Mouse (Mus musculus) brain, embryonic 18.5 days (tissue): ENCODE results near the gene Il31ra.

ENCODE experiments used
- DNase-seq: peaks from one replicate; pipeline ENCODE4 v3.0.0-alpha.2; 2012; ENCODE audit warnings: low read depth, low spot score

Il31ra gene

DNA sequence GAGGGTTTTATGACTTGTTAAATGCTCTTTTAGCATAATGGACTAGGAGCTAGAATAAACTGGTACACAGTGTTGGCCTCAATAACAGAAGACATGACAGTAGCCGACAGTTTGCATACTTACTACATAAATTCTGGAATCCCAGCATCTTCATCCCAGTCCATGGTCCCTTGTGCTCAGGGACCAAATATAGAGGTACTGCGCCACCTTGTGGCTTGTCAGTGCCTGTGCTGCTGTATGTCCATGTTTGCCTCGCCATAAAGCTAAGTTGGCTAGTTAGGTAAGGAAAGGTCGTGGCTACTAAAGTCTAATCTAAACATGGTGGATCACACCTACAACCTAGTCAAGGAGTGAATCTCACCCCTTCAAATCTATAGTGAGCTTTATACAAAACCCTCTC lies 84.7 kb downstream of the Il31ra start:
- DNase-seq, result peak; percentile 40

DNA sequence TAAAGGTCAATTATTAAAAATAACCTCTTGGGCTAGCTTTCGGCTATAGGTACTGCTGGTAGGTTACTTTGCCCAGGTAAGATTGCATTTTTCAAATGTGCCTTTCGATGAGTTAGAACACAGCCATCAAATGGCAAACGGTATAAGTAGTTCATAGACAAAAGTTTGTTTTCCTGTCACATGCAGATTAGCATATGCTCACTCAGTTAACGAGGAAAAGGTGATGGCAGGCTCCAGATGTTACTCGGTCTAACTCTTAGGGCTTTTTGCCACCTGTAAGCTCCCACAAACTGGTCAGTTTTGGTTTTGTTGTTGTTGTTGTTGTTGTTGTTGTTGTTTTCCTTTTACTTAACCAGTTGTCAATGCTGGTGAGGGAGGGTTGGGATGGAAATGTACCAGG lies 85.7 kb downstream of the Il31ra start:
- DNase-seq, result no peak

DNA sequence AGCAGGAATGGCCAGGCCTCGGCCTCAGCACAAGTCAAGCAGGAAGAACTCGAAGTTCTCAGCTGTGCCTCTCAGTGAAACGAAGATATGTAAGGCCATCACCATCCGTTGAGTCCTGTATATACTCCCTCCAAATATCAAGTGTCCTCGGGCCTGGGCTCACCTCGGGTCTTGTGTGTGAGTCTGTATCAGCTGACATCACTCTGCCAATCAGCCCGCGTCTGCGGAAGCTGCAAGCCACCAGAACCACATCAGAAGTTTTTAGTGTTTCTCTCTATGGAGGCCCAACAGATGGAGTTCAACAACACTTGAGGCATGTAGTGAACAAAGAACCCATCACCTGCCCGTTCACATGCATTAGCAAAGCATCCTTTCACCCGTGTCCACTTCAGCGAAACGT lies 86.5 kb downstream of the Il31ra start:
- no peak for DNase-seq

DNA sequence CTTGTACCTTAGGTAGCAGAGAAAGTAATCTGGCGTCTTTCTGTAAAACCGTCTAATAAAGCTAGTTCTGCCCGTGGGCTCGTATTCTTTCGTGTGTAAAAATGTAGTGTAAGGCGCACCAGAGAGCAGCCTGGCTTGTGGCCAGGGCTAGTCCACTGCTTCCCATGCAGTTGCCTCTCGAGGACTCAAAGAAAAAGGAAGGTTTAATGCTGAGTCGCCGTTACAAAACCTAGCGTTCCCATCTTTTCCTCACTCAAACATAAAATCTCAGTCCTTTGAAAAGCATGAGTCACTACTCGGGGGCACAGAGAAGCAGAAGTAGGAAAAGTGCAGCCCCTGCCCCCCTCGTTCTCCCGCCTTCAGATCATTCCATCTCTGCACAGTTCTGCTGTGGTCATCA lies 87.4 kb downstream of the Il31ra start:
- no peak for DNase-seq

DNA sequence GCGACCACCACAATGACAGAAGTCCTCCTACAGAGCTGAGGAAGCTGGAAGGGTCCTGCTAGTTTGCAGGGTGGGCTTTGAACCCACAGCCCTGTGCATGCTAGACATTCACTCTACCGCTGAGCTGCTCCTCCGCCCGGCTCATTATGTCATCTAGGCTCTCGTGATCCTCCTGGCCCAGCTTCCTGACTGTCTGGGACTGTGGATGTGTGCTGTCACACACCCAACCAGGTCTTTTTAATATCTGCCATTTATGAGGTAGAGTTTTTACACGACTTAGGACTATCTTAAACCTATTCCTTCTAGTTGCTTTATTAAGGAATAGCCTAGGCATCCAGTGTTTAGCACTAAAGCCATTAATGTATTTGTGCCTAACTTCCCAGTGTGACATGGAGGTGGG lies 88.7 kb downstream of the Il31ra start:
- no peak for DNase-seq

DNA sequence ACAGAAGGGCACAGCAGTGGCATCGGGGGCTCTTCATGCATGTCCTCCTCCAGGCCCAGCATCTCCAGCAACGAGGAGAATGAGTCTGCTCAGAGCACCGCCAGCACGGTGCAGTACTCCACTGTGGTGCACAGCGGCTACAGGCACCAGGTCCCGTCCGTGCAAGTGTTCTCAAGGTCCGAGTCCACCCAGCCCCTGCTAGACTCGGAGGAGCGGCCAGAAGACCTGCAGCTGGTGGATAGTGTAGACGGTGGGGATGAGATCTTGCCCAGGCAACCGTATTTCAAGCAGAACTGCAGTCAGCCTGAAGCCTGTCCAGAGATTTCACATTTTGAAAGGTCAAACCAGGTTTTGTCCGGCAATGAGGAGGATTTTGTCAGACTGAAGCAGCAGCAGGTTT lies 90.3 kb downstream of the Il31ra start:
- no peak for DNase-seq

DNA sequence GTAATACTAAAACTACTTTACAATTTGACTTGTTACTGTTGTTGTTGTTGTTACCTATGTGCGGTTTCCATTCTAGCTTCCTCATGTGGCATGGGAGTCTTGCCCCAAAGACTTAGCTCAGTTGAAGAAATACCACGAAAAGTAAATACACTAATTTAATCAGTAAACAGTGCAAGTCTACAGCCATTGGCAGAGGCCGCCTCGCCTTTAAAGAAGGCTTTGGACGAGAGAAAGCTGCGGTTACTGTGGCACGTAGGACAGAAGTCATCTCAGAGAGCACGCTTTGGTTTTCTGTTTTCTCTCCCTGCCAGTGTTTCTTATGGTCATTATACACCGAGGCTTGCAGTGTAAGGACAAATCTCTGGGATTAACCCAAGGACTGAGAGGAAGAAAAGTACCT lies 93.7 kb downstream of the Il31ra start:
- DNase-seq, result no peak

DNA sequence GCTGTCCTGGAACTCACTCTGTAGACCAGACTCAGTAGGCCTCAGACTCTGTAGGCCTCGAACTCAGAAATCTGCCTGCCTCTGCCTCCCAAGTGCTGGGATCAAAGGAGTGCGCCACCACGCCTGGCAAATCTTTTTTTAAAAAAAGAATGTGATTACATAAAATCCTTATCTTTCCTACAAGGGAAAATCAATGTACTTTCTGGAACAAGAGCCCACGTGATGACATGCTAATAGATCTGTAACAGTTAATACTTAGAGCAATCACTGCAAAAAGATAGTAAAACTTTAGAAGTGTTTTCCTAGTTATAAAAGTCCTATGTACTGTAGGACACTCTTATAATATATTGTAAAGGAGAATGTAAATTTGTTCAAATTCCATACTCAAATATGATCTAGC lies 94.1 kb downstream of the Il31ra start:
- DNase-seq, result no peak

DNA sequence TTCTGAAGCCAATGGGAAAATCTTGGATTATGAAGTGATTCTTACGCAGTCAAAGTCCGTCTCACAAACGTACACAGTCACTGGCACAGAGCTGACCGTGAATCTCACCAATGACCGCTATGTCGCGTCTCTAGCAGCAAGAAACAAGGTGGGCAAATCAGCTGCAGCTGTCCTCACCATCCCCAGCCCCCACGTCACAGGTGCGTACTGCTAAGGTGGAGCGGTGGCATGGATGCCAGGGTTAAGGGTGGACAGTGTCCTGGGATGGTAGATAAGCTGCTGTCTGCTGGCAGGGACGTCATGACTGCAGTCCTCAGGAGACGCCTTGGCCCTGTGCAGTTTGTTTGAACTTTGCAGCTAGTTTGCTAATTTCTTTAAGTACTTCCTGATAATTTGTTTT lies 99.6 kb downstream of the Il31ra start:
- no peak for DNase-seq

DNA sequence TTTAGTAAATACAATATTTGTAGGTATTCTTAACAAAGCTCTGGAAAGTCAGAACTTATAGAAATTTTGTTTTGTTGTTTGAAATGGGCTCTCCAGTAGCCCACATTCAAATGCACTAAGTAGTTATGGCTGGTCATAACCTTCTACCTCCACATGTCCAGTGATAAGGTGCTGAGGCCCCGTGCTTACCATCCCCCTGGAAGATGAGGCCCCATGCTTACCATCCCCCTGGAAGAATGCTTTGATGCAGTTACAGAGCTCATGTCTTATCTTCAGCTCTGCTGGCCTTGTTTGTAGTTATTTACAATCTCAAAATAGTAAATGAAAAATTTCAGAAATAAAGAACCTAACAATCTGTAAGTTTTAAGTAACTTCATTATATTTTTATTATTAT lies 101.9 kb downstream of the Il31ra start:
- no peak for DNase-seq

DNA sequence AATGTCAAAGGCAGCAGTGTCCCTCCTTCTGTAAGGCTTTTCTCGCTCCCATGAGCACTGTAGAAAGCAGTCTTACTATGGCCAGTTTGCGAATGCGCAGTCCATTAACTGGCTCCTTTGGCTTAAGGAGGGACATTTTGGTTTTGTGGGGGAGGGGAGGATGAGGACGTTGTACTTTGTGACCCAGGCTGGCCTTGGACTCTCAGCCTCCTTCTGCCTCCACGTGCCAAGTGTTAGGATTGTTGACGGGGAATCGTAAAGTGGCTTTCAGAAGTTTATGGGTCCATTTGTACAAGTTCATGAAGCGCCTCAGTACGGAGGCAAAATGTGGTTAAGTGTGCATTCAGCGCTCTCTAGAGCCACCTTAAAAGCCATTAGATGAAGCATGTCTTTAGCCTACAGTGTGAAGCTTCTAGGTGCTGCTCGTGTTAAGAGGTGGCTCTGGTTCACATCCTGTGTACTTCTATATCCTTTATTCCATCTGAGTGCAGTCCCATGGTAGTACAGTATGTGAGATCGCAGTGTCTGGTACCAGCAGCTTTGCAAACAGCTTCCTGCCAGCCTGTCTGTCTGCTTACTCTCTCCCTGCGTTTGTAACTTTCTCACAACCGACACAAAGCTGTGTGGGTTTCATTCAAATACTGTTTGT lies 102.4 kb downstream of the Il31ra start:
- no peak for DNase-seq

DNA sequence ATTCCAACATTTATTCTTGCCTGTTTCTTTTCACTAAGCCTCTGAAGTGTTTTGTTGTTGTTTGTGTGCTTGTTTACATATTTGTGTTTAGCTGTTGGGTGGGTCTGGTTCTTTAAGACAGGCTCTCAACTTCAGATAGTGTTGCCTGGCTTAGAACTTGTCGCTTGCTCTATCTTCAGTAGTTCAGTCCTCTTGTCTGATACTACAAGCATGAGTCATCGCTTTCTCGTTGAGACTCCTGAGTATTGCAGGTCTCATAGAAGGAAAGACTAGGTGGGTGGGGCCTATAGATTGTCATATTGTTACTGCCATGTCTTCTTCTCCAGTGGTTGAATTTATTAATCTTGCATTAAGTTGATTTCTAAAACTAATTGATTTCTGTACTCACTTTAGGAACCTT lies 104.1 kb downstream of the Il31ra start:
- DNase-seq, result no peak

DNA sequence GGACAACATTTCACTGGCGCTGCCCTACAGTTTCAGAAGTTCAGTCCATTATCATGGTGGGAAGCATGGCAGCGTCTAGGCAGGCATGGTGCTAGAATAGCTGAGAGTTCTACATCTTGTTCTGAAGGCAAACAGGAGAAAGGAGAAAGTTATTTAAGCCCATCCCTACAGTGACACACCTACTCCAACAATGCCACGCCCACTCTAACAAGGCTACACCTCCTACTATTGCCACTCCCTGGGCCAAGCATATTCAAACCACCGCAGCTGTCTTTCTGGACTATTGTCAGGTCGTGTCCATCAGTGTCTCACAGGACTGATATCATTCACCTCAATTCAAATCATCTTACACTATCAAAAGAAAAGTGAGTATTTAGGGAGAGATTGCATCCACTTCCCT lies 107.5 kb downstream of the Il31ra start:
- DNase-seq, result no peak

DNA sequence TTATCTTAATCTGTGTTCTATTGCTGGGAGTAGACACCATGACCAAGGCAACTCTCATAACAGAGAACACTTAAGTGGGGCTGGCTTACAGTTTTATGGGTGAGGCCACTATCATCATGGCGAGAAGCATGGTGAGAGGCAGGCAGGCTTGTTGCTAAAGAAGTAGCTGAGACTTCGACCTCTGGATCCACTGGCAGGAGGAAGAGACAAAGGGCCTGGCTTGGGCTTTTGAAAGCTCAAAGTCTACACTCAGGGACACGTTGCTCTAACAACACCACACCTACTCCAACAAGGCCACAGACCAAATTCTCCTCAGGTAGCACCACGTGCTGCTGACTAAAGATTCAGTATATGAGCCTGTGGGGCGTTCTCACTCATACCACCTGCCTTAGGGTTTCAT lies 107.9 kb downstream of the Il31ra start:
- DNase-seq, result no peak

DNA sequence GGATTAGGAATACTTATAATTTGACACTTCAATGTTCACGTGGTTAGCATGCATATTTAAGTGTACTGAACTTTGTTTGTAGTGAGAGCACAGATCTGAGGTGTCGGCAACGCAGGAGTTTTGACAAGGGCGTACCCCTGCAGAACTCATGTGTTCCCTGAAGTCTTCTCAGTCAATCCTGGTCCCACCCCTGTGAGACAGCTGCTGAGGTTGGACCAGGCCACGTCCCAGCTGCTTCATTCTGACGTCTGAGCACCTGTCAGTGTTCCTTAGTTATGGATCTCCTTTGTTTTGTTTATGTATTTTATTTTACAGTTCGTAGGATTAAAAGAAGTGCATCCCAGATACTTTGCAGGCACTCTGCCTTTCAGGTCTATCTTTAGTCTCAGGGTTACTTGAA lies 111.1 kb downstream of the Il31ra start:
- DNase-seq, result no peak

DNA sequence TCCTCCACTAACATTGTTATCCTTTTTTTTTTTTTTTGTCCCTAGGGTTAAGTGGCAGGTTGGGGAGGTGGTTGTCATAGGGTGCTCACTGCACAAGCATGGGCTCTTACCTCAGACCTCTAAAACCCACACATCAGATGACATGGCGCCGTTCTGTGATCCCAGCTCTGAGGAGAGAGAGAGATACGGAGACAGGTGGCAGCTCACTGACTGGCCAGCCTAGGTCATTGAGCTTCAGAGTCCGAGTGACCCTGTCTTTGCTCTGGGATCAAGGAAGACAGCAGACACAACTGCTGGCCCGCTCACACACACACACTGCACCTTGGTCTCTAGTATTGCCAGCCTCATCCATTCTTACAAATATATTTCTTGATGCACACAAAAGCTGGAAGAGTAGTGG lies 111.6 kb downstream of the Il31ra start:
- no peak for DNase-seq

DNA sequence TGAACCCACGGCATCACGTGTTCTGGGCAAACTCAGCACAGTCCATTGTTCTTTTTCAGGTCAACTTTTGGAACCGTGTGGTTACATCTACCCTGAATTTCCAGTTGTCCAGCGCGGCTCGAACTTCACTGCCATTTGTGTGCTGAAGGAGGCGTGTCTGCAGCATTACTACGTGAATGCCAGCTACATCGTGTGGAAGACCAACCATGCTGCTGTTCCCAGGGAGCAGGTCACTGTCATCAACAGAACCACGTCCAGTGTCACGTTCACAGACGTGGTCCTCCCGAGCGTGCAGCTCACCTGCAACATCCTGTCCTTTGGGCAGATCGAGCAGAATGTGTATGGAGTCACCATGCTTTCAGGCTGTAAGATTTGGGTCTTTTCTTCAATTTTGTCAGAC lies 114.2 kb downstream of the Il31ra start:
- DNase-seq, result no peak

DNA sequence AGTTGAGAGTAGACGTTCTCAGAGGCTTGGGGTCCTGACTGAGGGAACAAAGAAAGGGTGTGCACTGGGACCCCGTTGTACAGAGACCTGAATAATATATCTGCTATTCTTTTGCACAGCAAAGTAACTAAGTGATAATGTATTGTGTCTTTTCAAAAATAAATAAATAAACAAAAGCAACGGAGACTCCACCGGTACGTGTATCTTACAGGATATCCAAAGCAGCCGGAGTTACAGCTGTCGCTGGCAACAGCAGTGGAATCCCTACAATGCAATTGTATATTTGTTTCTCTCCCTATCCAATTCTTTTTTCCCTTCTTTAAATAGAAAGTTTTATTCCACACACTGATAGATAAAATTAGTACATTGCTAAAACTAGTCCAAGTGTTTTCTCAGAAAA lies 115.1 kb downstream of the Il31ra start:
- DNase-seq, result no peak

DNA sequence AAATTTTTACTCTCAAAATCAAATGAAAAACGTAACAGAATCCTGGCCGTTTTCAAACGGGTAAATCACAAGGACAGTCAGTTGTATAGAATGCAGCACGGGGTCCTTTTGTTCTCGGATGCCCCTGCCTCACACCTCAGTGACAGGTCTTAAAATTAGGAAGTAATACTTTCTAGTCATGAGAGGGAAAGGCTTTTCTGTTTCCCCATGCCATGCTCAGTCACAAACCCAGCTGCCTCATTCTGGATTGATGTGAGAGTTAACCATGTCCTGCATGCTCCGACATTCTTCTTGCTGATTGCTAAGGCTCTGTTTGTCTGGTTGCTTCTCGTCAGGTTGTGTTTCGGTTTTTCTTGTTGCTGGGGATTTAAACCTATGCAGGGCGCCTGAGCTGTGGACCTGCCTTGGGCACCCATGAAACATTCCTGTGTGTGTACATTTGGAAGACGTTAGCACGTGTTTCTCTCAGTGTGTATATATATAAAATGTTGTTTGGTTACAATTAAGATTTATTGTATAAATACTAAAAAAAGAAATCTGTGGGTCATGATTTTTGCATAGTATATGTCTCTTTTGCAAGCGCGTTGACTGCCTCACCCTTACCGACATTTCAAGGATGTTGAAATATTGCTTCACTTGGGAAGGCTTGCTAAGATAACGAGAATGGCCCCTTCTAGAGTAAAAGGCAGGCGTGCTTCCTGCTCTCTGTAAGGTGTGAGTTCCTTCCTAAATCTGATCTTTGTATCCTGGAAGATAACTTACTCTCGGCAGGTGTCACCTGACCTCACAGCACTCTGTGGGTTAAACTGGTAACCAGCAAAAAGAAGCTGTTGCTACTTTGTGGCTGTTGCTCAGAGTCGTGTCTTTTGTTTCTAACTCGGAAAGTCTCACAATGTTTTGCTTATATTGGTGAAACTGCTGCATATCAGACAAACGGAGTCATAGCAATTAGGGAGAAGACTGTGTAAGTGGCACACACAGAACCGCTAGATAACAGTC lies 120.1 kb downstream of the Il31ra start:
- no peak for DNase-seq

DNA sequence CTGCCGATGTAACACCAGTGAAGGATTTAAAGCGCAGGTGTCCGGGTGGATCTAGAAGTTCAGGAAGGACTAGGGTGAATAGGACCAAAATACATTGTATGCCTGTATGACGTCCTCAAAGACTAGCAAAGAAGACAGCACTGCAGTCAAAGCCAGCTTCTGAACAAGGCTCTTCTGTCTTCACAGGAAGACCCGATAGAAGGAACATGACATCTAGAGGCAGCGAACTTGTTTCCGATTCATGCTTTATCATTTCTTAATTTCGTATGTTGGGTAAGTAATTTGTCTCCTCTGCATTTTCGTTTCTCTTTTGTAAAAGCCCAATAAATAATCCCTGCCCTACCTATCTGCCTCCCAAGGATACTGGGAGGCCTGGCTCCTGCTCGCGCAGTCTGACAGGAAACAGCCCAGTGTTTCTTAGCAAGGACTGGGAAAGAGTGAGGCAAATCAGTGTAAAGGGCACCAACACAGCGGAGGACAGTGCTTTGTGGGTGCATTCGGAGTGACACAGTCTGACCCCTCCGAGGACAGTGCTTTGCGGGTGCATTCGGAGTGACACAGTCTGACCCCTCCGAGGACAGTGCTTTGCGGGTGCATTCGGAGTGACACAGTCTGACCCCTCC lies 121.6 kb downstream of the Il31ra start:
- DNase-seq, result no peak

DNA sequence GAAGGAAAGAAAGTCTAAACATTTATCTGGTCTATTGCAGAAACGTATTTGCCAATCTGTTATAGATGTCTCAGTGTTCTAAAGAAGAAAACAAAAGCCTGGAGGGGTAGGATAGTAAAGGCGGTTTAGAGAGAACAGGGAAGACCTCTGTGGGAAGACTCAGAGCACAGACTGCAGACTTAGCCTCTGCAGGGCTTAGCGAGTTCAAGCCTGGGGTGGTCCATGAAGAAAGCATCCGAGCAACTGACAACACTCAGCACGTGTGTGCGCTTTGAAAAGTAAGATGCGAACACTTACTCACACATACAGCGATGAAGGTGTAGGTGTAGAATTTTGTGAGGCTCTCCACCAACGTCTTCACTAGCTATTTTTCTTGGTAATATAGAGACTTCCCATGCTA lies 123.0 kb downstream of the Il31ra start:
- DNase-seq, result no peak
